10 mouse cellular contexts compared by ENCODE assay signal in the genomic region with DNA sequence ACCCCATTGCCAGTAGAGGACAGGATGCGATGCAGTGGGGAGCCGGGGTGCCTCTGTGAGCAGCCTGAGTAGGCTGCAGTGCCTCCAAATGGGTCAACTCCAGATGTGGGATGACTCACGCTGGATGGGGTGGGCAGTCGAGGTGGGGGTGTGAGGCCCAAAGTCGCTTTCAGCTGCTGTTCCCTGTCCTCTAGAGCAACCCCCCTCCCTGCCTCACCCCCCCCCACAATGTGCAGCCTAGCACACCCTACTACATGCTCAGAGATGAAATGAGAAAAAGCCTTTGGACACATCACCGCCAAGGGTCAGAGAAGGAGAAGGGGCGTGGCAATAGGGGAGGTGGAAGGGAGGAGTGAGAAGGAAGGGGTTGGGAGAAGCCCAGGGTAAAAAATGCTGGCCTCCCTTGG.
A peak's percentile ranks its signal among the peaks of the same experiment; 100 is the strongest.
DNase-seq lines count a peak whose midpoint lies in the region; ATAC-seq and TF ChIP-seq lines count a peak whose summit lies in the region.
"Had no signal": no experiment of that assay in that cellular context is flagged by ENCODE, and none has a peak within 500 bp of the region (broad histone marks: within the 10 kb centered on the region; RNA-seq: fewer than 3 reads in every experiment).

No protein-coding gene starts in this region.

- no peak for TF ChIP-seq EP300 in liver, postnatal 0 days (IDR thresholded peaks at IDR 0.05; ENCODE audit: low read depth)

- H3K36me3 ChIP-seq in hindbrain, embryonic 14.5 days (replicated peaks; ENCODE audit: control insufficient read depth, insufficient read depth), result no peaks in the 10 kb centered on the region
- no peaks in the 10 kb centered on the region for H3K36me3 ChIP-seq in hindbrain, embryonic 11.5 days (ENCODE audit: control insufficient read depth, insufficient read depth, low read length)
- no peaks in the 10 kb centered on the region for H3K36me3 ChIP-seq in embryonic facial prominence, embryonic 10.5 days (replicated peaks)
- H3K36me3 ChIP-seq in heart, embryonic 12.5 days, result no peaks in the 10 kb centered on the region
- H3K36me3 ChIP-seq in lung, embryonic 16.5 days (ENCODE audit: control insufficient read depth, insufficient read depth, low read length), result no peaks in the 10 kb centered on the region
- no peaks in the 10 kb centered on the region for H3K36me3 ChIP-seq in liver, postnatal 0 days (replicated peaks; ENCODE audit: insufficient read depth, low read length)

- TF ChIP-seq CTCF in liver, postnatal 0 days (IDR thresholded peaks at IDR 0.05; ENCODE audit: low read depth), result no peak

- H3K27ac ChIP-seq in hindbrain, embryonic 14.5 days, result no peak overlapping the region
- H3K27ac ChIP-seq in hindbrain, embryonic 11.5 days (ENCODE audit: low read depth, low read length), result no peak overlapping the region
- peak overlapping the region; percentile 81 for H3K27ac ChIP-seq in embryonic facial prominence, embryonic 10.5 days (replicated peaks)
- peak overlapping the region; percentile 76 for H3K27ac ChIP-seq in heart, embryonic 12.5 days (ENCODE audit: poor library complexity, severe bottlenecking)
- H3K27ac ChIP-seq in lung, embryonic 16.5 days (ENCODE audit: low read length), result peak overlapping the region; percentile 80
- H3K27ac ChIP-seq in liver, postnatal 0 days (ENCODE audit: low read depth), result no peak overlapping the region
- H3K27ac ChIP-seq: macrophage had no signal

- H3K27me3 ChIP-seq in hindbrain, embryonic 14.5 days (ENCODE audit: control insufficient read depth, insufficient read depth, low read length), result peaks cover 17% of the 10 kb centered on the region
- peaks cover 6% of the 10 kb centered on the region; the same call in 1 of the 2 replicates for H3K27me3 ChIP-seq in hindbrain, embryonic 11.5 days (ENCODE audit: control insufficient read depth, insufficient read depth, low read length)
- H3K27me3 ChIP-seq in embryonic facial prominence, embryonic 10.5 days (replicated peaks; ENCODE audit: low read depth, poor library complexity, severe bottlenecking), result peaks cover 60% of the 10 kb centered on the region
- H3K27me3 ChIP-seq in heart, embryonic 12.5 days (replicated peaks), result peaks cover 7% of the 10 kb centered on the region; the same call in 1 of the 2 replicates
- H3K27me3 ChIP-seq in lung, embryonic 16.5 days (ENCODE audit: control insufficient read depth, insufficient read depth, low read depth, low read length), result no peaks in the 10 kb centered on the region
- peaks cover 21% of the 10 kb centered on the region for H3K27me3 ChIP-seq in liver, postnatal 0 days (ENCODE audit: insufficient read depth, low read length)

- peaks cover 10% of the 10 kb centered on the region; the same call in 1 of the 2 replicates for H3K4me1 ChIP-seq in hindbrain, embryonic 14.5 days (replicated peaks; ENCODE audit: control insufficient read depth, insufficient read depth, low read length)
- H3K4me1 ChIP-seq in hindbrain, embryonic 11.5 days (replicated peaks; ENCODE audit: control insufficient read depth, insufficient read depth, low read length), result no peaks in the 10 kb centered on the region
- peaks cover 43% of the 10 kb centered on the region for H3K4me1 ChIP-seq in embryonic facial prominence, embryonic 10.5 days
- peaks cover 25% of the 10 kb centered on the region for H3K4me1 ChIP-seq in heart, embryonic 12.5 days (replicated peaks)
- peaks cover 27% of the 10 kb centered on the region for H3K4me1 ChIP-seq in lung, embryonic 16.5 days (replicated peaks; ENCODE audit: control insufficient read depth, insufficient read depth, low read length)
- H3K4me1 ChIP-seq in liver, postnatal 0 days (ENCODE audit: insufficient read depth), result peaks cover 4% of the 10 kb centered on the region

- no peak for ATAC-seq in hindbrain, embryonic 14.5 days (ENCODE audit: low FRiP score)
- ATAC-seq in hindbrain, embryonic 11.5 days (ENCODE audit: low FRiP score), result no peak
- no peak for ATAC-seq in heart, embryonic 12.5 days (ENCODE audit: insufficient number of reproducible peaks, low FRiP score)
- peak; percentile 27 for ATAC-seq in lung, embryonic 16.5 days (ENCODE audit: low read depth)
- no peak for ATAC-seq in liver, postnatal 0 days

- 4% methylated on average over 7 of the region's 7 CpGs for WGBS in hindbrain, embryonic 14.5 days
- WGBS in hindbrain, embryonic 11.5 days, result 4% methylated on average over 7 of the region's 7 CpGs
- 9% methylated on average over 7 of the region's 7 CpGs for WGBS in embryonic facial prominence, embryonic 10.5 days
- WGBS in heart, embryonic 12.5 days, result 13% methylated on average over 7 of the region's 7 CpGs
- 12% methylated on average over 7 of the region's 7 CpGs for whole genome bisulfite sequencing in lung, embryonic 16.5 days
- 9% methylated on average over 7 of the region's 7 CpGs for WGBS in liver, postnatal 0 days (ENCODE audit: insufficient replicate concordance)

- no peak overlapping the region for H3K9ac ChIP-seq in hindbrain, embryonic 14.5 days
- H3K9ac ChIP-seq in hindbrain, embryonic 11.5 days (ENCODE audit: low read depth, low read length), result no peak overlapping the region
- 0 out of 2 replicates have a peak overlapping the region, but pooled peaks have one; percentile 35 for H3K9ac ChIP-seq in heart, embryonic 12.5 days
- peak overlapping the region; percentile 34 for H3K9ac ChIP-seq in lung, embryonic 16.5 days (ENCODE audit: low read length)
- no peak overlapping the region for H3K9ac ChIP-seq in liver, postnatal 0 days (replicated peaks)

- H3K9me3 ChIP-seq in hindbrain, embryonic 14.5 days (ENCODE audit: control insufficient read depth, low read length), result no peaks in the 10 kb centered on the region
- no peaks in the 10 kb centered on the region for H3K9me3 ChIP-seq in hindbrain, embryonic 11.5 days (ENCODE audit: control insufficient read depth, low read length)
- H3K9me3 ChIP-seq in embryonic facial prominence, embryonic 10.5 days, result no peaks in the 10 kb centered on the region
- H3K9me3 ChIP-seq in heart, embryonic 12.5 days (replicated peaks), result no peaks in the 10 kb centered on the region
- no peaks in the 10 kb centered on the region for H3K9me3 ChIP-seq in lung, embryonic 16.5 days (ENCODE audit: control insufficient read depth, low read length)
- no peaks in the 10 kb centered on the region for H3K9me3 ChIP-seq in liver, postnatal 0 days (ENCODE audit: low read length)

- H3K4me3 ChIP-seq in hindbrain, embryonic 14.5 days (replicated peaks; ENCODE audit: low read length), result no peak overlapping the region
- no peak overlapping the region for H3K4me3 ChIP-seq in hindbrain, embryonic 11.5 days (ENCODE audit: low read depth, low read length)
- H3K4me3 ChIP-seq in embryonic facial prominence, embryonic 10.5 days, result no peak overlapping the region
- no peak overlapping the region for H3K4me3 ChIP-seq in heart, embryonic 12.5 days
- H3K4me3 ChIP-seq in lung, embryonic 16.5 days (ENCODE audit: low read length), result peak overlapping the region; percentile 1; the same call in 1 of the 2 replicates
- no peak overlapping the region for H3K4me3 ChIP-seq in liver, postnatal 0 days (ENCODE audit: low read depth, low read length)

- DNase-seq in hindbrain, embryonic 14.5 days (ENCODE audit: low spot score), result no peak
- DNase-seq in hindbrain, embryonic 11.5 days (ENCODE audit: low spot score), result no peak
- DNase-seq in embryonic facial prominence, embryonic 10.5 days (ENCODE audit: low spot score), result no peak
- DNase-seq in left cerebral cortex, adult 9 months (ENCODE audit: low spot score in 2 of 2), result no peak
- no peak for DNase-seq in thymus, postnatal 25 days
- DNase-seq in liver, postnatal 0 days, result no peak
- DNase-seq: right cerebral cortex, adult 18-20 months had no signal

- peak overlapping the region; percentile 73; the same call in 1 of the 2 replicates for H3K4me2 ChIP-seq in hindbrain, embryonic 14.5 days (replicated peaks)
- no peak overlapping the region for H3K4me2 ChIP-seq in hindbrain, embryonic 11.5 days (replicated peaks; ENCODE audit: low read depth, low read length)
- peak overlapping the region; percentile 66 for H3K4me2 ChIP-seq in heart, embryonic 12.5 days
- peak overlapping the region; percentile 50 for H3K4me2 ChIP-seq in lung, embryonic 16.5 days (ENCODE audit: low read depth, low read length)
- H3K4me2 ChIP-seq in liver, postnatal 0 days (ENCODE audit: low read depth, low read length), result no peak overlapping the region

Comparison
In these comparisons a context has a peak if more than half of its experiments do, and no peak if none do; other contexts are left out.
1. H3K4me2 ChIP-seq: peak in hindbrain, embryonic 14.5 days (single experiment), heart, embryonic 12.5 days (single experiment) and lung, embryonic 16.5 days (single experiment); none in hindbrain, embryonic 11.5 days (single experiment) and liver, postnatal 0 days (single experiment).
2. H3K27ac ChIP-seq: peak in embryonic facial prominence, embryonic 10.5 days (single experiment), heart, embryonic 12.5 days (single experiment) and lung, embryonic 16.5 days (single experiment); none in hindbrain, embryonic 14.5 days (single experiment), hindbrain, embryonic 11.5 days (single experiment) and liver, postnatal 0 days (single experiment).
3. H3K9ac ChIP-seq: peak in heart, embryonic 12.5 days (single experiment) and lung, embryonic 16.5 days (single experiment); none in hindbrain, embryonic 14.5 days (single experiment), hindbrain, embryonic 11.5 days (single experiment) and liver, postnatal 0 days (single experiment).